Mouse (Mus musculus) megakaryocyte, embryonic 14.5 days (primary cell): ENCODE data around the gene Hdac4.

Experiments used
- FLI1 ChIP-seq: IDR thresholded peaks from 2 replicates; pipeline ENCODE4 v1.6.1; 2012; ENCODE audit warnings: low read length, inconsistent platforms, mixed read lengths
- GATA1 ChIP-seq: IDR thresholded peaks from 3 replicates; pipeline ENCODE4 v1.6.1; 2012; ENCODE audit warnings: mixed read lengths, low read length, inconsistent platforms, borderline replicate concordance

DNA sequence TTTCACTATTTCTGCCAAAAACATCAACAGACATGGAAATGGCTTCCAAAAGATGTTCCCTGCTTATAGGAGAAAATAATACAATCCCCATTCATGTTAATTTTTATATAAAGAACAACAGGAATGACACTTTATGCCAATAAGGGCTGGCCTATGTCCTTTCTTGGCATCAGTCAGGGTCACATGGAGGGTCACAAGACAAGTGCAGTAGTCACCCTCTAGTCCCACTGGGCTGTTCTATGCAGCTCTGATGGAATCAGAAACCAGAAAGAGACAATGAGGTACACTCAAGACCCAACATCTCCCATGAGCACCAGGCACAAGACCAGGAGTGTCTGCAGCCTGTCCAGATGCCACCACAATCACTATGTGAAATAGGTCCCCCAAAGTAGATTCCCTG, 91.5 kb downstream of the Hdac4 start:
- TF ChIP-seq GATA1 (no peak), FLI1 (no peak)
